Mouse (Mus musculus) midbrain, embryonic 16.5 days (tissue): ENCODE measurements around the gene Terb2. TPM values are rescaled to one million over a fixed set of nuclear protein-coding genes. Genes with fewer than 3 reads are reported as not detected.
"Not testable (repeated sequence)": the region's sequence is repeated elsewhere in the genome, so short reads cannot be mapped to it uniquely, and the experiment has no call there.

Experiments
- ATAC-seq: fragments of 200-750 bp; cut with Nextera tagmentation; 2 replicates; pipeline ENCODE4 v1.8.0; 2017; ENCODE audit warnings: moderate TSS enrichment
- H3K27ac ChIP-seq: fragments of 300-500 bp; sonication (generic); 2 replicates; pipeline ENCODE4 v1.5.1; 2014; ENCODE audit warnings: mild to moderate bottlenecking, low read length, mixed read lengths
- H3K27me3 ChIP-seq: fragments of 300-500 bp; sonication (generic); 2 replicates; pipeline ENCODE4 v1.6.1; 2014; ENCODE audit warnings: low read depth, low read length, mixed read lengths; ENCODE audit not compliant: control insufficient read depth, insufficient read depth
- H3K36me3 ChIP-seq: fragments of 300-500 bp; sonication (generic); 2 replicates; pipeline ENCODE4 v1.6.1; 2014; ENCODE audit warnings: mild to moderate bottlenecking, low read length, moderate library complexity, mixed read lengths; ENCODE audit not compliant: control insufficient read depth, insufficient read depth
- H3K4me1 ChIP-seq: fragments of 300-500 bp; sonication (generic); 2 replicates; pipeline ENCODE4 v1.6.1; 2014; ENCODE audit warnings: mild to moderate bottlenecking, low read length, mixed read lengths; ENCODE audit not compliant: control insufficient read depth, insufficient read depth
- H3K4me2 ChIP-seq: fragments of 300-500 bp; sonication (generic); 2 replicates; pipeline ENCODE4 v1.6.1; 2014; ENCODE audit warnings: mild to moderate bottlenecking, low read length, mixed read lengths
- H3K4me3 ChIP-seq: fragments of 300-500 bp; sonication (generic); 2 replicates; pipeline ENCODE4 v1.5.1; 2014; ENCODE audit warnings: low read depth, mild to moderate bottlenecking, low read length, moderate library complexity, mixed read lengths
- H3K9ac ChIP-seq: fragments of 300-500 bp; sonication (generic); 2 replicates; pipeline ENCODE4 v1.6.1; 2014; ENCODE audit warnings: low read depth, low read length, mixed read lengths
- H3K9me3 ChIP-seq: fragments of 300-500 bp; sonication (generic); replicated peaks from 2 replicates; pipeline ENCODE4 v1.6.1; 2014; ENCODE audit warnings: mild to moderate bottlenecking, low read length, mixed read lengths; ENCODE audit not compliant: control insufficient read depth, poor library complexity, severe bottlenecking
- WGBS: fragments of 180-500 bp; shearing (Covaris S2); extraction: QIAGEN DNeasy Blood & Tissue Kit; methylation state at CpG from one replicate; pipeline ENCODE4 v1.1.7; 2014; 5-methylcytosine and 5-hydroxymethylcytosine counted together
- polyA plus RNA-seq: library from polyadenylated mRNA; unstranded; fragments of >200 nt; fragmentation: Nextera tagmentation; extraction: Ambion mirVana; gene quantifications from 2 replicates; pipeline ENCODE4 v1.2.1, GENCODE M21; 2015

Terb2 gene
- polyA plus RNA-seq, 1 experiment from 2014 or later = not detected

- ATAC-seq = no peak
- Histone ChIP-seq H3K4me2 (no peak overlapping the region), H3K9ac (no peak overlapping the region), H3K4me1 (no peaks in the 10 kb centered on the region), H3K4me3 (no peak overlapping the region), H3K27me3 (no peaks in the 10 kb centered on the region), H3K36me3 (no peaks in the 10 kb centered on the region), H3K27ac (no peak overlapping the region), H3K9me3 (no peaks in the 10 kb centered on the region)
- 46% methylated on average over 3 of the region's 3 CpGs for WGBS
Measured at GRCm38 (mm10) chr2:122210534-122211228, 24.6 kb downstream of the Terb2 start.

- WGBS = 94% methylated on average over 4 of the region's 4 CpGs
- not testable (repeated sequence) for H3K4me1 ChIP-seq, H3K9ac ChIP-seq, H3K9me3 ChIP-seq, H3K4me2 ChIP-seq, H3K27me3 ChIP-seq, H3K36me3 ChIP-seq, ATAC-seq, H3K4me3 ChIP-seq, H3K27ac ChIP-seq
Measured at GRCm38 (mm10) chr2:122217075-122217474, 31.0 kb downstream of the Terb2 start.

- ATAC-seq = no peak
- WGBS = 78% methylated on average over 2 of the region's 2 CpGs
- no peaks in the 10 kb centered on the region for H3K36me3 ChIP-seq
- H3K4me1 ChIP-seq = no peaks in the 10 kb centered on the region
- no peak overlapping the region for H3K4me3 ChIP-seq
- H3K4me2 ChIP-seq = no peak overlapping the region
- H3K9me3 ChIP-seq = no peaks in the 10 kb centered on the region
- no peak overlapping the region for H3K9ac ChIP-seq
- H3K27me3 ChIP-seq = no peaks in the 10 kb centered on the region
- H3K27ac ChIP-seq = no peak overlapping the region
Measured at GRCm38 (mm10) chr2:122218234-122218633, 32.2 kb downstream of the Terb2 start.

GRCm38 (mm10) chr2:122221378-122221777 lies 35.3 kb downstream of the Terb2 start:
- no peak overlapping the region for H3K27ac ChIP-seq
- no peak overlapping the region for H3K4me3 ChIP-seq
- H3K4me1 ChIP-seq = no peaks in the 10 kb centered on the region
- no peaks in the 10 kb centered on the region for H3K9me3 ChIP-seq
- H3K36me3 ChIP-seq = no peaks in the 10 kb centered on the region
- 84% methylated on average over 4 of the region's 4 CpGs for WGBS
- no peak overlapping the region for H3K9ac ChIP-seq
- H3K27me3 ChIP-seq = no peaks in the 10 kb centered on the region
- ATAC-seq = no peak
- H3K4me2 ChIP-seq = no peak overlapping the region

- no peak overlapping the region for H3K9ac ChIP-seq
- H3K4me2 ChIP-seq = no peak overlapping the region
- H3K27me3 ChIP-seq = no peaks in the 10 kb centered on the region
- H3K4me1 ChIP-seq = no peaks in the 10 kb centered on the region
- H3K9me3 ChIP-seq = no peaks in the 10 kb centered on the region
- no peak overlapping the region for H3K4me3 ChIP-seq
- no peaks in the 10 kb centered on the region for H3K36me3 ChIP-seq
- 67% methylated on average over 5 of the region's 5 CpGs for WGBS
- H3K27ac ChIP-seq = no peak overlapping the region
- ATAC-seq = no peak
Measured at GRCm38 (mm10) chr2:122221798-122222197, 35.7 kb downstream of the Terb2 start.

GRCm38 (mm10) chr2:122222272-122222671 lies 36.2 kb downstream of the Terb2 start:
- no peaks in the 10 kb centered on the region for H3K36me3 ChIP-seq
- no peaks in the 10 kb centered on the region for H3K9me3 ChIP-seq
- H3K4me1 ChIP-seq = no peaks in the 10 kb centered on the region
- no peak overlapping the region for H3K4me2 ChIP-seq
- H3K4me3 ChIP-seq = no peak overlapping the region
- H3K27ac ChIP-seq = no peak overlapping the region
- WGBS = 92% methylated on average over 5 of the region's 5 CpGs
- ATAC-seq = no peak
- H3K9ac ChIP-seq = no peak overlapping the region
- no peaks in the 10 kb centered on the region for H3K27me3 ChIP-seq

GRCm38 (mm10) chr2:122223654-122224053 lies 37.6 kb downstream of the Terb2 start:
- H3K36me3 ChIP-seq = no peaks in the 10 kb centered on the region
- H3K9me3 ChIP-seq = no peaks in the 10 kb centered on the region
- H3K4me3 ChIP-seq = no peak overlapping the region
- ATAC-seq = no peak
- no peak overlapping the region for H3K27ac ChIP-seq
- H3K9ac ChIP-seq = no peak overlapping the region
- H3K27me3 ChIP-seq = no peaks in the 10 kb centered on the region
- no peaks in the 10 kb centered on the region for H3K4me1 ChIP-seq
- H3K4me2 ChIP-seq = no peak overlapping the region

GRCm38 (mm10) chr2:122230395-122230794 lies 44.3 kb downstream of the Terb2 start:
- 88% methylated on average over 6 of the region's 6 CpGs for WGBS

GRCm38 (mm10) chr2:122231616-122232015 lies 45.5 kb downstream of the Terb2 start:
- ATAC-seq = no peak
- Histone ChIP-seq H3K9me3 (no peaks in the 10 kb centered on the region), H3K36me3 (no peaks in the 10 kb centered on the region), H3K4me1 (0 out of 2 replicates have a peak, but pooled peaks cover 2% of the 10 kb centered on the region), H3K9ac (no peak overlapping the region), H3K4me2 (no peak overlapping the region), H3K27ac (no peak overlapping the region), H3K4me3 (no peak overlapping the region), H3K27me3 (no peaks in the 10 kb centered on the region)
- 63% methylated on average over 9 of the region's 9 CpGs for WGBS

More at GRCm38 (mm10) chr2:122230395-122230794, 44.3 kb downstream of the Terb2 start:
- no peak overlapping the region for H3K4me3 ChIP-seq
- no peak overlapping the region for H3K9ac ChIP-seq
- H3K9me3 ChIP-seq = no peaks in the 10 kb centered on the region
- H3K27ac ChIP-seq = no peak overlapping the region
- H3K27me3 ChIP-seq = no peaks in the 10 kb centered on the region
- H3K36me3 ChIP-seq = no peaks in the 10 kb centered on the region
- H3K4me1 ChIP-seq = 0 out of 2 replicates have a peak, but pooled peaks cover 2% of the 10 kb centered on the region
- H3K4me2 ChIP-seq = no peak overlapping the region
- ATAC-seq = no peak
